Mouse (Mus musculus) embryonic facial prominence, embryonic 14.5 days (tissue): ENCODE data around the gene Lin9. TPM values are rescaled to one million over a fixed set of nuclear protein-coding genes. Genes with fewer than 3 reads are reported as not detected.

ENCODE experiments used
- polyA plus RNA-seq: library from polyadenylated mRNA; unstranded; fragments of >200 nt; fragmentation: Nextera tagmentation; extraction: Ambion mirVana; gene quantifications from 2 replicates; pipeline ENCODE4 v1.2.1, GENCODE M21; 2014

The Lin9 gene
- polyA plus RNA-seq, 1 experiment from 2014 or later: 13.6 TPM

Other genes with a start within 250 kb of the Lin9 start
- gene Stum, start 157.6 kb upstream of the Lin9 start, polyA plus RNA-seq: 4.0 and 5.3 TPM in 2 replicates
- 90.5 and 103 TPM in 2 replicates for gene Parp1, start 72.2 kb upstream of the Lin9 start, polyA plus RNA-seq
- 0.09 and 0.14 TPM in 2 replicates for gene Mixl1, start 55.9 kb downstream of the Lin9 start, polyA plus RNA-seq
- gene Acbd3, start 84.9 kb downstream of the Lin9 start, polyA plus RNA-seq: 30.6 and 32.0 TPM in 2 replicates
- 2,156 and 2,321 TPM in 2 replicates for gene H3f3a, start 172.8 kb downstream of the Lin9 start, polyA plus RNA-seq
- gene Sde2, start 210.0 kb downstream of the Lin9 start, polyA plus RNA-seq: 27.2 and 31.2 TPM in 2 replicates